Mouse (Mus musculus): Measurements from ENCODE around the gene Cyct. TPM values are rescaled to one million over a fixed set of nuclear protein-coding genes. Genes with fewer than 3 reads are reported as not detected.

Gene Cyct
- total and polyA plus RNA-seq, 3 experiments, result not detected

DNA sequence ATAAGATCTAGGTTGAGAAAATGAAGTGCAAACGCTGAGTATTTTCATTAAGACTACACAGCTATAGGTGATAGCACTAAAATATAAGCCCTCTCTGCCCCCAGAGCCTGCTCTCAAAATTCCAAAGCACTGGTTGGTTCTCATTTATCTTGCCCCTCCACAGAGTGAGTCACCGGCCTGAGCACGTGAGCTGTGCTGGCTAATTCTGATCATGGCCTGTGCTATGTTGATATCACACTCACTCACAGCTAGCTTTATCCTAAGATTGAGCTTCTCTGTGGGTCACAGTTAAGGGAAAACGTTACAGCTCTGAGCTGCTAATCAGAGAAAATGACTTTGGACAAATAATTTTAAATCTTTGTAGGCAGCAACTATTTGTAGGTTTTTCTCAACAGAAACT, 12.0 kb upstream of the Cyct start:
- TF ChIP-seq BHLHE40 (IDR thresholded peaks at IDR 0.05; ENCODE audit: low read depth, low read length), result no peak
- TF ChIP-seq GABPA (IDR thresholded peaks at IDR 0.05; ENCODE audit: insufficient replicate concordance, low read depth, low read length), result no peak
- TF ChIP-seq ETS1 (conservative IDR thresholded peaks at IDR 0.05; ENCODE audit: low read depth, low read length), result no peak
- TF ChIP-seq KAT2A (IDR thresholded peaks at IDR 0.05; ENCODE audit: insufficient replicate concordance, low read length), result no peak
- TF ChIP-seq CTCF (conservative IDR thresholded peaks at IDR 0.05 in 1 of 2, IDR thresholded peaks at IDR 0.05 in 1 of 2; ENCODE audit: low read depth in 2 of 2, low read length in 2 of 2), result no peak
- no peak for TF ChIP-seq JUN (IDR thresholded peaks at IDR 0.05; ENCODE audit: insufficient read depth, low read depth, low read length)
- TF ChIP-seq CHD2 (IDR thresholded peaks at IDR 0.05; ENCODE audit: low read length), result no peak
- no peak for TF ChIP-seq UBTF (IDR thresholded peaks at IDR 0.05; ENCODE audit: low read depth, low read length)
- no peak for TF ChIP-seq ZMIZ1 (IDR thresholded peaks at IDR 0.05; ENCODE audit: low read depth, low read length)
- no peak for TF ChIP-seq USF1 (IDR thresholded peaks at IDR 0.05; ENCODE audit: low read depth, low read length)
- TF ChIP-seq TCF12 (IDR thresholded peaks at IDR 0.05; ENCODE audit: low read depth, low read length), result no peak
- TF ChIP-seq E2F4 (IDR thresholded peaks at IDR 0.05; ENCODE audit: insufficient replicate concordance, low read depth, low read length), result no peak
- no peak for TF ChIP-seq IRF4 (IDR thresholded peaks at IDR 0.05; ENCODE audit: low read depth, low read length)
- no peak for TF ChIP-seq MAFK (IDR thresholded peaks at IDR 0.05; ENCODE audit: insufficient replicate concordance, low read length)
- no peak for TF ChIP-seq MAX (IDR thresholded peaks at IDR 0.05; ENCODE audit: low read length)
- TF ChIP-seq PAX5 (IDR thresholded peaks at IDR 0.05; ENCODE audit: low read length), result no peak
- no peak for TF ChIP-seq HCFC1 (IDR thresholded peaks at IDR 0.05; ENCODE audit: low read depth, low read length)
- Histone ChIP-seq H3K9ac (ENCODE audit: insufficient read depth, low read depth) (no peak overlapping the region), H3K4me2 (ENCODE audit: insufficient read depth, low read depth, poor library complexity, severe bottlenecking) (no peak overlapping the region), H3K27ac (ENCODE audit: insufficient read depth, low read depth) (no peak overlapping the region), H3K27me3 (replicated peaks) (no peaks in the 10 kb centered on the region), H3K36me3 (replicated peaks in 1 of 2; ENCODE audit: control insufficient read depth in 1 of 2, insufficient read depth in 1 of 2, low read length in 1 of 2) (peaks cover 28 to 53% of the 10 kb centered on the region in 2 experiments), H3K4me1 (ENCODE audit: control insufficient read depth in 1 of 2, insufficient read depth in 2 of 2) (peaks cover 2 to 53% of the 10 kb centered on the region in 2 experiments; a peak in 2 of 4 replicates), H3K79me2 (replicated peaks; ENCODE audit: control insufficient read depth, extremely low read depth, insufficient read depth, poor library complexity, severe bottlenecking) (peaks cover 31% of the 10 kb centered on the region), H3K9me3 (replicated peaks; ENCODE audit: low read length) (no peaks in the 10 kb centered on the region), H3K4me3 (replicated peaks in 1 of 3; ENCODE audit: low read depth in 2 of 3, low read length in 2 of 3, poor library complexity in 1 of 3) (no peak overlapping the region)
- no peak for DNase-seq (ENCODE audit: extremely low read depth)
- in situ Hi-C loops (cut with MboI; ENCODE audit: low pct_ligation_motif_present, low pct_unique_long_range_greater_than_20kb, low sequenced_read_pairs) (no loop called here), dilution Hi-C loops (cut with MboI; ENCODE audit: extremely low pct_ligation_motif_present, extremely low pct_unique_long_range_greater_than_20kb, low sequenced_read_pairs) (no loop called here)

- H3K9me3 ChIP-seq (replicated peaks; ENCODE audit: low read length), result no peaks in the 10 kb centered on the region
- H3K27me3 ChIP-seq (replicated peaks), result no peaks in the 10 kb centered on the region
- H3K27ac ChIP-seq (ENCODE audit: insufficient read depth, low read depth), result no peak overlapping the region
- H3K36me3 ChIP-seq (replicated peaks in 1 of 2; ENCODE audit: control insufficient read depth in 1 of 2, insufficient read depth in 1 of 2, low read length in 1 of 2), result peaks cover 17 to 40% of the 10 kb centered on the region in 2 experiments
- dilution Hi-C loops (cut with MboI; ENCODE audit: extremely low pct_ligation_motif_present, extremely low pct_unique_long_range_greater_than_20kb, low sequenced_read_pairs), result no loop called here
- H3K9ac ChIP-seq (ENCODE audit: insufficient read depth, low read depth), result peak overlapping the region; percentile 79
- H3K4me1 ChIP-seq (ENCODE audit: control insufficient read depth in 1 of 2, insufficient read depth in 2 of 2), result peaks cover 2 to 54% of the 10 kb centered on the region in 2 experiments; a peak in 2 of 4 replicates
- H3K79me2 ChIP-seq (replicated peaks; ENCODE audit: control insufficient read depth, extremely low read depth, insufficient read depth, poor library complexity, severe bottlenecking), result peaks cover 31% of the 10 kb centered on the region
- TF ChIP-seq MAFK (IDR thresholded peaks at IDR 0.05; ENCODE audit: insufficient replicate concordance, low read length), result no peak
- 0 out of 2 replicates have a peak, but pooled peaks have one; percentile 8 for TF ChIP-seq SIN3A (IDR thresholded peaks at IDR 0.05; ENCODE audit: low read length)
- DNase-seq (ENCODE audit: extremely low read depth), result no peak
- peak overlapping the region; percentile 78 to 97 (median 89) for H3K4me3 ChIP-seq (replicated peaks in 1 of 3; ENCODE audit: low read depth in 2 of 3, low read length in 2 of 3, poor library complexity in 1 of 3)
- in situ Hi-C loops (cut with MboI; ENCODE audit: low pct_ligation_motif_present, low pct_unique_long_range_greater_than_20kb, low sequenced_read_pairs), result no loop called here
- H3K4me2 ChIP-seq (ENCODE audit: insufficient read depth, low read depth, poor library complexity, severe bottlenecking), result peak overlapping the region; percentile 98; the same call in 1 of the 2 replicates
Observed at GRCm38 (mm10) chr2:76370656-76370922, 10.3 kb upstream of the Cyct start.

Data from CH12.LX (cell line).